Mouse (Mus musculus) limb, embryonic 11.5 days (tissue): ENCODE results near the gene Nrip3. TPM values are rescaled to one million over a fixed set of nuclear protein-coding genes. Genes with fewer than 3 reads are reported as not detected.

Experiments
- ATAC-seq: fragments of 200-750 bp; cut with Nextera tagmentation; 2 replicates; pipeline ENCODE4 v1.8.0; 2017; ENCODE audit warnings: low read depth; ENCODE audit not compliant: insufficient number of reproducible peaks, low FRiP score, low TSS enrichment
- DNase-seq: peaks from one replicate; pipeline ENCODE4 v3.0.0-alpha.2; 2015; ENCODE audit warnings: low spot score
- H3K27ac ChIP-seq: fragments of 300-500 bp; sonication (generic); replicated peaks from 2 replicates; pipeline ENCODE4 v1.5.1; 2014; ENCODE audit warnings: low read depth, mild to moderate bottlenecking, low read length
- H3K27me3 ChIP-seq: fragments of 300-500 bp; sonication (generic); 2 replicates; pipeline ENCODE4 v1.6.1; 2014; ENCODE audit warnings: mild to moderate bottlenecking, low read length, mixed read lengths; ENCODE audit not compliant: control insufficient read depth, insufficient read depth
- H3K36me3 ChIP-seq: fragments of 300-500 bp; sonication (generic); 2 replicates; pipeline ENCODE4 v1.6.1; 2014; ENCODE audit warnings: mild to moderate bottlenecking, low read length, moderate library complexity, mixed read lengths; ENCODE audit not compliant: control insufficient read depth, insufficient read depth
- H3K4me1 ChIP-seq: fragments of 300-500 bp; sonication (generic); 2 replicates; pipeline ENCODE4 v1.6.1; 2014; ENCODE audit warnings: low read length, mixed read lengths; ENCODE audit not compliant: control insufficient read depth, insufficient read depth
- H3K4me2 ChIP-seq: fragments of 300-500 bp; sonication (generic); 2 replicates; pipeline ENCODE4 v1.6.1; 2014; ENCODE audit warnings: low read depth, mild to moderate bottlenecking, moderate library complexity; ENCODE audit not compliant: severe bottlenecking
- H3K4me3 ChIP-seq: fragments of 300-500 bp; sonication (generic); 2 replicates; pipeline ENCODE4 v1.5.1; 2014; ENCODE audit warnings: low read depth, low read length
- H3K9ac ChIP-seq: fragments of 300-500 bp; sonication (generic); 2 replicates; pipeline ENCODE4 v1.6.1; 2014; ENCODE audit warnings: mild to moderate bottlenecking, low read length
- H3K9me3 ChIP-seq: fragments of 300-500 bp; sonication (generic); 2 replicates; pipeline ENCODE4 v1.6.1; 2016; ENCODE audit warnings: low read length; ENCODE audit not compliant: control insufficient read depth
- WGBS: fragments of 180-500 bp; shearing (Covaris S2); extraction: QIAGEN DNeasy Blood & Tissue Kit; methylation state at CpG from one replicate; pipeline ENCODE4 v1.1.7; 2014; 5-methylcytosine and 5-hydroxymethylcytosine counted together
- polyA plus RNA-seq: library from polyadenylated mRNA; unstranded; fragments of >200 nt; fragmentation: Nextera tagmentation; extraction: Ambion mirVana; gene quantifications from 2 replicates; pipeline ENCODE4 v1.2.1, GENCODE M21; 2014

The Nrip3 gene
- polyA plus RNA-seq, 1 experiment from 2014 or later: 0.20 TPM

DNA sequence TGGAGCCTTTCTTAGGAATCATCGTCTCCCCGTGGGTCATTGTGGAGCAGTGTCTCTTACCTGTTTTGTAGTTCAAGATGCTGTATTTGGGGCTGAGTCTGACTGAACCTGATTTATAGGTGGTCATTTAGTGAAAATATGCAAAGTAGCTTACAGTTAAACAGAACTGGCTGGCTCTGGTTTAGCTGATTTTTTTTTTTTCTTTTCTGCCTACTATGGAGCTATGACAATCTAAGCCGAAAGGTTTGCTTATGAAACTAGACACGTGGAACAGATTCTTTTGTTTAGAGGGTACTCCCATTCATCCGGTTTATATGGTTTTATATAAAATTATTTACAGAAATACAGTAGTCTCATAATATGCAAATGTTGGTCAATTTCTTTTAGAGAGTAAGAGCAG is 50.2 kb downstream of the Nrip3 start, which contains the start of gene Ascl3:
TSS of gene Ascl3 (minus strand) at position 101 of the 400 bp plus-strand sequence.
- WGBS: 89% methylated on average over 5 of the region's 5 CpGs
- Histone ChIP-seq H3K27ac (no peak within 1 kb of the TSS), H3K4me3 (no peak within 1 kb of the TSS), H3K9me3 (no peaks in the 10 kb centered on the region), H3K4me1 (no peaks in the 10 kb centered on the region), H3K9ac (no peak within 1 kb of the TSS), H3K27me3 (no peaks in the 10 kb centered on the region), H3K4me2 (no peak within 1 kb of the TSS), H3K36me3 (no peaks in the 10 kb centered on the region; the same call in 1 of the 2 replicates)
- ATAC-seq (no peak), DNase-seq (no peak)

DNA sequence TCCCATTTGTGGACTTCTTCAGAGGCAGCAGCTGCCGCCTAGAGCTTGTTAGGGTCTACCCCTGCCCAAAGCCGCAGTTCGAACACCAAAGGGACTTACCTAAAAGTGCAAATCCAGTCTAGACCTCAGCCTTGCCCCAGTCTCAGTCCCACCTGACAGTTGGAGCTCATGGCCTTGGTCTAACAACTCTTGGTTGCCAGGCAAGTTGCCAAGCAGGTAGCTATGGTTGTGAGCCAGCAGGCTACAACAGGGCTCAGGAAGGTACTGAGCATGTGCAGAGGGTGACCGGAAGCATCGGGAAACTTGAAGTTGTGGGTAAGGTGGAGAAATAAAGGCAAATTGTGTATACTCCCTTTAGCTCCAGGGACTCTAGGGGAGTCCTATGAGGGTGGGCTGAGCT is 58.1 kb downstream of the Nrip3 start, which contains the start of gene BC051019:
TSS of gene BC051019 (minus strand) at position 154 of the 400 bp plus-strand sequence.
- DNase-seq (no peak), ATAC-seq (no peak)
- Histone ChIP-seq H3K4me1 (no peaks in the 10 kb centered on the region), H3K9ac (no peak within 1 kb of the TSS), H3K9me3 (no peaks in the 10 kb centered on the region), H3K4me3 (no peak within 1 kb of the TSS), H3K4me2 (no peak within 1 kb of the TSS), H3K27me3 (no peaks in the 10 kb centered on the region), H3K36me3 (no peaks in the 10 kb centered on the region), H3K27ac (no peak within 1 kb of the TSS)
- WGBS: 91% methylated on average over 5 of the region's 5 CpGs

DNA sequence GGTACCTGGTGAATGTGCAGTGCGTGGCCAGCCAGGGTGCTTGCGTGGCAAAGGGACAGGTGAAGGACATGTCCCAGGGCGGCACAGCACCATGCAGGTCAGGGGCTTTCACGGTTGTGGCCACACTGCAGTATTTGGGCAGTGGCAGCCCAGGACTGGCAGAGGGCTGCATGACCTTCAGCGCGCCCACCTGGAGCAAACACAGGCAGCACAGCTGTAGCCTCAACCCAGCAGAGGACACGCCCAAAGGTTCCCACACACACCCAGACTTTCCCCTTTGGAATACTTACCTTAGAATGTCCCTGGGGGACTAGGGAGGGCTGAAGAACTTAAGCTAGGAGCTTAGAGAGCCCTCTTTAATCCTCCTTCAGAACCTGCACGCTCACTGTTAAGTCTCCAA is 58.7 kb downstream of the Nrip3 start:
- Histone ChIP-seq H3K36me3 (no peaks in the 10 kb centered on the region), H3K27ac (no peak overlapping the region), H3K4me2 (no peak overlapping the region), H3K4me1 (no peaks in the 10 kb centered on the region), H3K9me3 (no peaks in the 10 kb centered on the region), H3K9ac (no peak overlapping the region), H3K27me3 (no peaks in the 10 kb centered on the region), H3K4me3 (no peak overlapping the region)
- DNase-seq: no peak
- ATAC-seq: no peak
- WGBS: 92% methylated on average over 8 of the region's 8 CpGs

DNA sequence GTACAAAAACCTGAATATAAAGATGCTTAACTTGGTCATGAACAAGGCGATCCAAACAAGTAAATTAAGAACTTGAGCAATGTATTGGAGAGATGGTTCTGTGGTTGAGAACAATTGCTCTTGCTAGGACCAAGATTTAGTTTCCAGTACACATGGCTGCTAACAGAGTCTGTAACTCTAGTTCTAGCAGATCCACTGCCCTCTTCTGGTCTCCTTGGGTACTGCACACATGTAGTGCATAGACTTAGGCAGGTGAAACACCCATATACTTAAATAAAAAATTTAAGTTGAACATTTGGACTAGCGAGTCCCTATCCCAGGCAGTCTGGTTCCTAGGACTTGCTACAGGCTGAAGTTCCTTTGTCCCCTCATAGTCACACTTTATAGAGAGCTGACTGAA is 59.2 kb downstream of the Nrip3 start:
- H3K4me2 ChIP-seq: no peak overlapping the region
- no peaks in the 10 kb centered on the region for H3K4me1 ChIP-seq
- H3K4me3 ChIP-seq: no peak overlapping the region
- no peaks in the 10 kb centered on the region for H3K27me3 ChIP-seq
- DNase-seq (peak; percentile 41), ATAC-seq (no peak)
- WGBS: 91% methylated on average over 2 of the region's 2 CpGs
- no peaks in the 10 kb centered on the region for H3K9me3 ChIP-seq
- no peak overlapping the region for H3K9ac ChIP-seq
- no peaks in the 10 kb centered on the region for H3K36me3 ChIP-seq
- no peak overlapping the region for H3K27ac ChIP-seq

DNA sequence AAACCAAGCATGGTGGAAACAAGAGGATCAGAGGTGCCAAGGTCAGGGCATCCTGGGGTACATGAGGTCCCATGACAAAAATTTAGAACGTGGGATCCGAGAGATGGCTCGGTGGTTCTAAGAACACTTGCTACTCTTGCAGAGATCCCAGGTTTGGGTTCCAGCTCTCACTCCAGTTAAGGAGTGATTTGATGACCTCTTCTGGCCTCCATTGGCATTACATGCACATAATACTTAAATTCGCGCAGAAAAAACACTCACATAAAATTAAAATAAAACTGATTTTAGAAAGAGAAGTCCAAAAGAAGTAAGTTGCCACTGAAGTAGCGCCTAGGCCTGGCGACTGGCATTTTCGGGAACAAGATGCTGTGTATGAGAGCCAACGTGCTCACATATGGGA is 62.5 kb downstream of the Nrip3 start:
- no peak overlapping the region for H3K9ac ChIP-seq
- DNase-seq: peak; percentile 42
- no peak overlapping the region for H3K4me2 ChIP-seq
- no peaks in the 10 kb centered on the region for H3K36me3 ChIP-seq
- no peaks in the 10 kb centered on the region for H3K4me1 ChIP-seq
- no peak for ATAC-seq
- H3K27me3 ChIP-seq: no peaks in the 10 kb centered on the region
- H3K9me3 ChIP-seq: no peaks in the 10 kb centered on the region
- 66% methylated on average over 9 of the region's 9 CpGs for WGBS
- no peak overlapping the region for H3K4me3 ChIP-seq
- H3K27ac ChIP-seq: no peak overlapping the region

DNA sequence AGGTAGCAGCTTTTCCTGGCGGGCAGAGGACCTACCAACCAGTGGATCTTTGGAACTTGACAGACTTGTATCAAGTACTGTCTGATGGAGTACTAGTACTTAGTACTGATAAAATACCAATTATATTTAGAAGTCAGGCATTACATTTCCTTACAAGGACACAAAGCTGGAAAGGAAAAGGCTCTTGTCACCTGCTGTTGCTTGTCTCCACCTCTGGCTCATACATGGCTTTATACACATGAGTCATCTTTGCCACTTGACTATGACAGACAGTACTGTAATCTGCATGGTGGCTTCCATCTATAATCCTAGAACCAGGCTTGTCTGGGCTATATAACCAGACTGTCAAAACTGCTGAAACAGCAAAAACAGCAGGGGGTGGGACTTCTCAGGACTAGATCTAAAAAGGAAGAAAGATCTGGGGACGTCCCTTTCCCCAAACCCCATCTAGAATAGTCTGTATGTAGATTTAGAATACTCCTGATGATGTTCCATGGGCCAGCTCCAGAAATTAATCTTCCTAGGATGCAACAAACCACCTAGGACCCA is 68.3 kb downstream of the Nrip3 start:
- ATAC-seq: no peak
- Histone ChIP-seq H3K27me3 (no peaks in the 10 kb centered on the region), H3K9ac (no peak overlapping the region), H3K4me2 (no peak overlapping the region), H3K9me3 (no peaks in the 10 kb centered on the region), H3K4me3 (no peak overlapping the region), H3K4me1 (no peaks in the 10 kb centered on the region), H3K27ac (no peak overlapping the region), H3K36me3 (0 out of 2 replicates have a peak, but pooled peaks cover 2% of the 10 kb centered on the region)
- DNase-seq: no peak
- WGBS: 89% methylated on average over 2 of the region's 2 CpGs

DNA sequence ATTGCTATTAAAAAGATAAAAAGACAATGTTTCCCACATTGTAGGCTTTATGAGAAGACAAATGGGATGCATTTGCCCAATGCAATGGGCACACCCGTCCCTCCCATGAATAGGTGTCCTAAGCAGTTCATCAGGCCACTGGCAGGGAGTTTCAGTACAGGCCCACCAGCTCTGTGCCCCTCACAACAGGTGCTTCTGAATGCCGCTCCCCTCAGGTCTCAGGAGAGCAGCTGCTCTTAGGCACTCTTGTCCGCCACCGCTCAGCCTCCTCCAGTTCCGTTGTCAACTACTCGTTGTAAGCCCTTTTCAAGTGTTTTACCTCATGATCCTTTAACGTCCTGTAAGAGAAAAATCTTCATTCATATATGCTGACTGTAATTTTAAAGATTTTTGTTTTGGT is 69.6 kb downstream of the Nrip3 start:
- 0 out of 2 replicates have a peak, but pooled peaks cover 2% of the 10 kb centered on the region for H3K36me3 ChIP-seq

DNA sequence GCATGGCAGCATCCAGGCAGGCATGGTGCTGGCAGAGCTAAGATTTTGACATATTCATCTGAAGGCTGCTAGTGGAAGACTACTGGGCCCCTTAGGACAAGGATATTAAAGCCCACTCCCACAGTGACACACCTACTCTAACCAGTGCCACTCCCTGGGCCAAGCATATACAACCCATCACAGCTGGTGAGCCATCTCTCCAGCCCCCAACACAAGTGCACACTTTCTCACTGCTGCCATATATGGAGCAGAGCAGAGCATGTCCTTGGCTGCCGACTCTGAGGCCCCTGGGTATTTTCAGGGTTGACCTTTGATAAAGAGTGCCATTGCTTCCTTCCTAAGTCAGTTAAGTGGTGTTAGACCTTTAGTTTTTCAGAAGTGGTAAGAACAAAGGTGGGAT is 71.8 kb downstream of the Nrip3 start:
- H3K4me2 ChIP-seq: no peak overlapping the region
- no peaks in the 10 kb centered on the region for H3K9me3 ChIP-seq
- ATAC-seq (no peak), DNase-seq (no peak)
- H3K9ac ChIP-seq: no peak overlapping the region
- 0 out of 2 replicates have a peak, but pooled peaks cover 2% of the 10 kb centered on the region for H3K36me3 ChIP-seq
- H3K27ac ChIP-seq: no peak overlapping the region
- H3K27me3 ChIP-seq: no peaks in the 10 kb centered on the region
- WGBS: 88% methylated on average over 1 of the region's 1 CpGs
- H3K4me1 ChIP-seq: no peaks in the 10 kb centered on the region
- H3K4me3 ChIP-seq: no peak overlapping the region

More for the DNA sequence above, 69.6 kb downstream of the Nrip3 start:
- Histone ChIP-seq H3K9me3 (no peaks in the 10 kb centered on the region), H3K4me2 (no peak overlapping the region), H3K4me1 (no peaks in the 10 kb centered on the region), H3K27me3 (no peaks in the 10 kb centered on the region), H3K9ac (no peak overlapping the region), H3K4me3 (no peak overlapping the region), H3K27ac (no peak overlapping the region)
- 87% methylated on average over 7 of the region's 7 CpGs for WGBS
- DNase-seq (no peak), ATAC-seq (no peak)

DNA sequence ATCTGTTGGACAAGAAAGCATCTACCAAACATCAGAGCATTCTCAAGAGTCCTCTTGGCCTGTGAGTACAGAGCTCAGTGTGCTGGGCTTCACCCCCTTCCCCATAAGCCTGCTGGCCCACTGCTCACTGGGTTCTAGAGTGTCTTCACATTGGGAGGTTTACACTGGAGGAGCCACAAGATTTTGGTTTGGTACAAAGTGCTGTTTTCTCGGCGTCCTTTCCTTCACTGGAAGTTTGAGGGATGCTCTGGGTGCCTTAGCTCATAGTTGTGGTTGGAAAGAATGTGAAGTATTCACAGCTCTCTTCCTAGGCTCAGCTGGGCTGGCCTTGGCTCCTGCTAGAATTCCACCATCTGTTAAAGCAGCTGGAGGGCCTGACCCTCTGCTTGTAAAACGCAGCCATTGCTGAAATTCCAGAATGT is 72.9 kb downstream of the Nrip3 start:
- no peak for ATAC-seq
- DNase-seq: no peak

More for the DNA sequence above, 72.9 kb downstream of the Nrip3 start:
- Histone ChIP-seq H3K36me3 (0 out of 2 replicates have a peak, but pooled peaks cover 2% of the 10 kb centered on the region), H3K4me2 (no peak overlapping the region), H3K27me3 (no peaks in the 10 kb centered on the region), H3K9me3 (no peaks in the 10 kb centered on the region), H3K4me3 (no peak overlapping the region), H3K4me1 (no peaks in the 10 kb centered on the region), H3K9ac (no peak overlapping the region), H3K27ac (no peak overlapping the region)
- WGBS: 67% methylated on average over 3 of the region's 3 CpGs
